Mouse (Mus musculus) lung, embryonic 15.5 days (tissue): ENCODE data around the gene Chrnb4. TPM values are rescaled to one million over a fixed set of nuclear protein-coding genes. Genes with fewer than 3 reads are reported as not detected.
A peak's percentile ranks its signal among the peaks of the same experiment; 100 is the strongest.

Experiments used
- ATAC-seq: fragments of 200-750 bp; cut with Nextera tagmentation; 2 replicates; pipeline ENCODE4 v1.8.0; 2017; ENCODE audit warnings: moderate number of reproducible peaks, borderline replicate concordance; ENCODE audit not compliant: low FRiP score, low TSS enrichment; ENCODE audit errors: extremely low read depth
- H3K27ac ChIP-seq: fragments of 300-500 bp; sonication (generic); 2 replicates; pipeline ENCODE4 v1.5.1; 2015; ENCODE audit warnings: moderate library complexity, mild to moderate bottlenecking, inconsistent platforms
- H3K27me3 ChIP-seq: fragments of 300-500 bp; sonication (generic); 2 replicates; pipeline ENCODE4 v1.6.1; 2015; ENCODE audit warnings: inconsistent platforms
- H3K36me3 ChIP-seq: fragments of 300-500 bp; sonication (generic); 2 replicates; pipeline ENCODE4 v1.6.1; 2015; ENCODE audit warnings: inconsistent platforms
- H3K4me1 ChIP-seq: fragments of 300-500 bp; sonication (generic); 2 replicates; pipeline ENCODE4 v1.6.1; 2015; ENCODE audit warnings: inconsistent platforms
- H3K4me2 ChIP-seq: fragments of 300-500 bp; sonication (generic); 2 replicates; pipeline ENCODE4 v1.6.1; 2015; ENCODE audit warnings: inconsistent platforms, mild to moderate bottlenecking, moderate library complexity
- H3K4me3 ChIP-seq: fragments of 300-500 bp; sonication (generic); 2 replicates; pipeline ENCODE4 v1.5.1; 2015; ENCODE audit warnings: mild to moderate bottlenecking, inconsistent platforms
- H3K9ac ChIP-seq: fragments of 300-500 bp; sonication (generic); 2 replicates; pipeline ENCODE4 v1.6.1; 2015; ENCODE audit warnings: inconsistent platforms
- H3K9me3 ChIP-seq: fragments of 300-500 bp; sonication (generic); 2 replicates; pipeline ENCODE4 v1.6.1; 2016; ENCODE audit warnings: inconsistent platforms
- WGBS: fragments of 180-500 bp; shearing (Covaris S2); methylation state at CpG from one replicate; pipeline ENCODE4 v1.1.7; 2015; 5-methylcytosine and 5-hydroxymethylcytosine counted together
- polyA plus RNA-seq: library from polyadenylated mRNA; unstranded; fragments of >200 nt; fragmentation: Nextera tagmentation; extraction: Ambion mirVana; gene quantifications from 2 replicates; pipeline ENCODE4 v1.2.1, GENCODE M21; 2015

The Chrnb4 gene
- polyA plus RNA-seq, 1 experiment from 2014 or later = 0.31 TPM

DNA sequence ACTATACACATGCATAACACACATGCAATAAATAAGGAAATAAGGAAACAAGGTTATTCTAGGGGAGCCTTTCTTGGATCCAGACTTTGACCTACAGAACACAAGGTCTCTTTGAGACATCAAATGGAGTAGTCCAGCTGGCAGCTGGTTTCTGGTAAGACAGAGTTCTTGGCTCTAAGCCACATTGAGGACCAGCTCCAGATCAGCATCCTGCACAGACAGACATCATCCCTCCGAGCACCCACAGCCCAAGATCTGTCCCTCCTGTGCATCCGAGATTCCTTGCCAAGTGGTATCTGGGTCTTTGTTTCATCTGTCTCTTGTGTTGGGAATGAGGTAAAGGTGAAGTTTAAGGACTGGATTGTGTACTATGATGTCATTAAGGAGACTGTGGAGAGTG, 3.6 kb downstream of the Chrnb4 start:
- Histone ChIP-seq H3K27ac (no peak overlapping the region), H3K36me3 (no peaks in the 10 kb centered on the region)
- WGBS = 78% methylated on average over 2 of the region's 2 CpGs

DNA sequence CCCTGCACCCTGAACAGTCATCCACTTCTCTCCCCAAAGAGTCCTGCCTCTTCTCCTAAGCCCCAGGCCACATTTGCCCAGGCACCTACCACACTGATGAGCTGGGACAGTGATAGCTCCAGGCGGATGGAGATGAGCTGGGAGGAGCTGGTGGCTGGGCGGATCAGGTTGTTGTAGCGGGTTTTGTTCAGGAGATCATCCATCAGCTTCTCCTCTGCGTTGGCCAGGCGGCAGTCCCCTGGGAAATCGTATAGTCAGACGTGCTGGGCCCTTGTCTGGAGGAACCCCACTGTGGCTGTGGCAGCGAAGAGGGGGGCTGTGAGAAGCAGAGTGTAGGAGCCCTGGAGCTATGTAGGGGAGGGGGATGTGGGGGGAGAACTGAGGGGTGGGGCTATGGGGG, 4.9 kb downstream of the Chrnb4 start:
- no peak overlapping the region for H3K27ac ChIP-seq
- no peak for ATAC-seq
- H3K36me3 ChIP-seq = no peaks in the 10 kb centered on the region
- no peak overlapping the region for H3K4me2 ChIP-seq
- no peak overlapping the region for H3K9ac ChIP-seq
- no peak overlapping the region for H3K4me3 ChIP-seq
- WGBS = 13% methylated on average over 8 of the region's 8 CpGs
- no peaks in the 10 kb centered on the region for H3K4me1 ChIP-seq
- no peaks in the 10 kb centered on the region for H3K27me3 ChIP-seq
- no peaks in the 10 kb centered on the region for H3K9me3 ChIP-seq

More for the DNA sequence above, 3.6 kb downstream of the Chrnb4 start:
- ATAC-seq = no peak
- Histone ChIP-seq H3K27me3 (no peaks in the 10 kb centered on the region), H3K4me3 (no peak overlapping the region), H3K9me3 (no peaks in the 10 kb centered on the region), H3K4me2 (no peak overlapping the region), H3K9ac (no peak overlapping the region), H3K4me1 (no peaks in the 10 kb centered on the region)

DNA sequence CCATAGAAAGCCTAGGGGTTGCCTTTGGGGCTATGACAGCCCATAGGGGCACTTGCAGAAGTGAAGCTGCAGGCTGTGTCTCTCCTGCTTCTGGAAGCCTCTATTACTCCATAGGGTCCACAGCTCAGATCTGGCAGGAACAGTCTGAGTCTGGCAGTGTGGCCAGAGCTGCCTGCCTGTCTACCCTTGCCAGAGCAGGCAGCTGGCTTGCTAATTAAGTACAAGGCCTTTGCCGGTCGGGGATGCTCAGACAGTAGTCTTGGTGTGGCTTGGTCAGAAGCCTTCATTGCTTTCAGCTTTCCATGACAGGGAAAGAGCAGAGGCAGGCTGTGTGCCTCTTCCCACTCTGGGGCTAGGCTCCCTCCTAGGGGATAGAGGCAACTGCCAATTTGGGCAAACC, 7.2 kb downstream of the Chrnb4 start:
- Histone ChIP-seq H3K36me3 (no peaks in the 10 kb centered on the region), H3K4me2 (no peak overlapping the region), H3K9ac (no peak overlapping the region), H3K4me3 (no peak overlapping the region), H3K27ac (no peak overlapping the region), H3K4me1 (no peaks in the 10 kb centered on the region), H3K9me3 (no peaks in the 10 kb centered on the region), H3K27me3 (no peaks in the 10 kb centered on the region)
- ATAC-seq = no peak
- 74% methylated on average over 2 of the region's 2 CpGs for WGBS

DNA sequence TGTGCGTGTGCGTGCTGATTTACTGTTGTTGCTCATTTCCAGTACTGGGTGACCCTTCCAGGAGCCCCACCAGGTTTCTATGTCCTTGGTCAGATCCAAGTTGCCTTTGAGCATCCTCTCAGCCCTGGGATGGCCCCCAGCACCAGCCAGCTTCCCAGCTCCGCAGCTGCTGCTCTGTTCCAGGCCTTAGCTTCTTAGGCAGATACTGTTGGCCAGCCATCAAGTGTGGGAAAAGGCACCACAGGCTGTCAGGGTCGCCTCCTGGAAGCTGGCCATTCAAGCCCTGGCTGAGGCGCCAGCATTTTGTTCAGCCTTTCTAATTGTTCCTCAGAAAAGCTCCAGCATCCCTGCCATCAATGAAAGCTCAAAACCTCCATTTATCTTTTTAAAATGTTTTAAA, 8.6 kb downstream of the Chrnb4 start:
- no peaks in the 10 kb centered on the region for H3K9me3 ChIP-seq
- H3K36me3 ChIP-seq = no peaks in the 10 kb centered on the region
- no peaks in the 10 kb centered on the region for H3K4me1 ChIP-seq
- ATAC-seq = no peak
- no peak overlapping the region for H3K4me2 ChIP-seq
- H3K27me3 ChIP-seq = no peaks in the 10 kb centered on the region
- 32% methylated on average over 3 of the region's 5 CpGs for WGBS
- H3K4me3 ChIP-seq = no peak overlapping the region
- H3K27ac ChIP-seq = no peak overlapping the region
- H3K9ac ChIP-seq = no peak overlapping the region

DNA sequence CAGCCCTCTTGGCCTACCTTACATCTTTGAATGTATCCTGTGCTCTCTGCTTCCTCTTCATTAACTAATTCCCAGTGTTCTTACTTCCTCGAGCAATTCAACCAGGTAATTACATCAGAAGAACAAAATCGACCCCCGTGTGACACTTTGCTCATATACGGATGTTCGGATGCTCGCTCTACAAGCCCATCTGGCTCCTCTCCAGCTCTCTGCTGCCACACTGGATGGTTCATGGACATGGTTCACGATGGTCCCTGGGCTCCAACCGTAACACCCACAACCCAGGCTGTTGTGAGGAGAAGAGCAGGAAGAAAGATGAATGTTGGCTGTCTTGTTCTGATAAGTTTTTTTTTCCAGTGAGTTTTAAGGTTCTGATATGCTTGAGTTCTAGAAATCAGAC, 9.6 kb downstream of the Chrnb4 start:
- H3K4me2 ChIP-seq = no peak overlapping the region

DNA sequence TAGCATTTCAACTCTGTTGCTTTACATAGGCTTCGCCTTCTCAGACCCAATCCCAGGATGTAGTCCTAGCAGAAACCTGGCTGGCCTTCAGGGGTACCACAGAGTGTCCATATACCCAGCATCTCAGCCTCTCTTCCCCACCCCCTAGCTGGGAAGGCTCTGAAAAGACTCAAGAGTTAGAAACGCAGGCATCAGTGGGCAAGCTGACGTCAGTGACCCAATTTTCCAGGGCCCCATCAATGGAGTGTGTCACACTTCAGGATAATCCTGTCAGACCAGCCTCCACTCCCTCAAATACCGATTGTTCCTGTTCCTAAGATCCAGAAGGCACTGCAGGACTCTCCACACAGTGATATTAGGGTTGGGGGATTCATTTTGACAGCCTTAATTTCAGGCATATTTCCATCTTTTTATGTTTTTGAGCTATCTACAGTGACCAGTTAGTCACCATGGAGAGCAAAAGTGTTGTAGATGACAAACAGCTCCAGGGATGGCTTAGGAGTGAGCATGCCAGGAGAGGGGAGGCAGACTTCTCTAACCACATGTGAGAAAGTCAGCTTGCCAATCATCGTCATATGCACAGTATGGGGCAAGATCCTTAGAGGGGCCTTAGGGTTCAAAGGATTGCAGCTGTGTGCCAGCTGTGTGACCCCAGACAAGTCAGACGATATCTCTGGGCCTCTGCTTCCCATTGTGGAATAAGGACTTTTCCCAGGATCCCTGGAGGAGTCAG, 17.0 kb downstream of the Chrnb4 start:
- no peak overlapping the region for H3K4me3 ChIP-seq
- H3K36me3 ChIP-seq = no peaks in the 10 kb centered on the region
- 43% methylated on average over 6 of the region's 6 CpGs for WGBS
- peaks cover 13% of the 10 kb centered on the region for H3K27me3 ChIP-seq
- no peak overlapping the region for H3K27ac ChIP-seq
- H3K9me3 ChIP-seq = no peaks in the 10 kb centered on the region
- H3K4me1 ChIP-seq = peaks cover under 1% of the 10 kb centered on the region; the same call in 1 of the 2 replicates
- H3K9ac ChIP-seq = no peak overlapping the region
- H3K4me2 ChIP-seq = no peak overlapping the region
- no peak for ATAC-seq

More for the DNA sequence above, 9.6 kb downstream of the Chrnb4 start:
- Histone ChIP-seq H3K27ac (no peak overlapping the region), H3K4me1 (no peaks in the 10 kb centered on the region), H3K4me3 (no peak overlapping the region), H3K36me3 (no peaks in the 10 kb centered on the region), H3K27me3 (no peaks in the 10 kb centered on the region), H3K9me3 (no peaks in the 10 kb centered on the region), H3K9ac (no peak overlapping the region)
- ATAC-seq = no peak
- 69% methylated on average over 8 of the region's 8 CpGs for WGBS

DNA sequence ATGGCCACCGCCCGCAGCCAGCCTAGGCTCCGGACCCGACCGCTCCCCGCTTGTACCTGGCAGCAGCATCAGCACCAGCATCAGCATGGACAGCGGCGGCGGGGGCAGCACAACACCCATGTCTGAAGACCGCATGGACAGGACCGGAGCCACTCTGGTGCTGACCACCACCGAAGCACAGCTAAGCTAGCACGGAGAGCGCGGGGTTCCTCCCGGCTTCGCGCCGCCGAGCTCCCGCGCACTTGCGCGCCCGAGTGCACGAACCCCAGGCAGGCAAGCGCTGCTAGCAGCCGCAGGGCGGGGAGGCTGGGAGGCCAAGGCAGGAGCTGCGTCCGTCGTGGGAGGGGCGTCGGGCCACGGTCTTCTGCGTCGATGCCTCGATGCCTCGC, 22.3 kb downstream of the Chrnb4 start, which contains the start of gene Chrna3:
Gene Chrna3 (minus strand): TSS at position 288 of the 389 bp plus-strand sequence.
- peak within 1 kb of the TSS; percentile 52 for H3K4me2 ChIP-seq
- H3K36me3 ChIP-seq = no peaks in the 10 kb centered on the region
- ATAC-seq = peak; percentile 52; the same call in 1 of the 2 replicates
- peak within 1 kb of the TSS; percentile 17 for H3K4me3 ChIP-seq
- no peak within 1 kb of the TSS for H3K27ac ChIP-seq
- H3K9me3 ChIP-seq = no peaks in the 10 kb centered on the region
- peaks cover 39% of the 10 kb centered on the region for H3K27me3 ChIP-seq
- under 1% methylated on average over 39 of the region's 39 CpGs for WGBS
- H3K4me1 ChIP-seq = peaks cover 9% of the 10 kb centered on the region
- H3K9ac ChIP-seq = no peak within 1 kb of the TSS

DNA sequence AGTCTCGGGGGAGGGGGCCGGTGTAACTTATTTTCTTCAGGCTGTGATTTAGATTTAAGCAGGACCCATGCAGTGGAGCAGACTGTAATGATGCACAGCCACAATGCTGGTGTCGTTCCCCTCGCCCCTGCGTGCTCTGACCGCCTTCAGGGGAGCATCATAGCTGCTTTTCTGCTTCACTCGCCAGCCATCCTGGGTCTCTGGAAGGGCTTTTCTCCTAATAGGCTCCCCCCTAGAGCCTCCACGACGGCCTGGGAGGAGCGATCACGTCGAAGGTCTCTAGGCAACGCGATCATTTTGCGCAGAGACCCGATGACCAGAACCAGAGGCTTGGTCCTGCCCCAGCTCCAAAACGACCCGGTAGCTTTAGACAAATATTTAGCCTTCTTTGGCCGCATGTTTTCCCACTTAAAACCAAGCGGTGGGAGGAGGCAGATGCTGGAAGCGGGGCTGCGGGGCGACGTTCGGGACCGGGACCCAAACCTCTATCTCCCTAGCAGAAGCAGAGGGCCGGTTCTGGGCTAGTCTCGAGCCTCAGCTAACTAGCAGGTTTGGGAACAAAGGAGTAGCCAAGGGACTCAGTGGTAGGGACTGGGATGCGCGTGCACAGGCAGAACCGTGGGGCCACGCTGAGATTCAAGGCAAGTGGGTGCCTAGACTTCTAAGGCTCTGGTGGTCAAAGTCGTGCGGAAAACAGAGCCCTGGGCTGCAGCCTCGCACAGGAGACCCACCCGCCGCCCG, 22.9 kb downstream of the Chrnb4 start:
- peaks cover 39% of the 10 kb centered on the region for H3K27me3 ChIP-seq
- no peak for ATAC-seq
- H3K4me2 ChIP-seq = peak overlapping the region; percentile 52
- 10% methylated on average over 38 of the region's 38 CpGs for WGBS
- no peaks in the 10 kb centered on the region for H3K36me3 ChIP-seq
- H3K9me3 ChIP-seq = no peaks in the 10 kb centered on the region
- H3K4me1 ChIP-seq = peaks cover 9% of the 10 kb centered on the region
- peak overlapping the region; percentile 17 for H3K4me3 ChIP-seq
- no peak overlapping the region for H3K9ac ChIP-seq
- H3K27ac ChIP-seq = no peak overlapping the region

DNA sequence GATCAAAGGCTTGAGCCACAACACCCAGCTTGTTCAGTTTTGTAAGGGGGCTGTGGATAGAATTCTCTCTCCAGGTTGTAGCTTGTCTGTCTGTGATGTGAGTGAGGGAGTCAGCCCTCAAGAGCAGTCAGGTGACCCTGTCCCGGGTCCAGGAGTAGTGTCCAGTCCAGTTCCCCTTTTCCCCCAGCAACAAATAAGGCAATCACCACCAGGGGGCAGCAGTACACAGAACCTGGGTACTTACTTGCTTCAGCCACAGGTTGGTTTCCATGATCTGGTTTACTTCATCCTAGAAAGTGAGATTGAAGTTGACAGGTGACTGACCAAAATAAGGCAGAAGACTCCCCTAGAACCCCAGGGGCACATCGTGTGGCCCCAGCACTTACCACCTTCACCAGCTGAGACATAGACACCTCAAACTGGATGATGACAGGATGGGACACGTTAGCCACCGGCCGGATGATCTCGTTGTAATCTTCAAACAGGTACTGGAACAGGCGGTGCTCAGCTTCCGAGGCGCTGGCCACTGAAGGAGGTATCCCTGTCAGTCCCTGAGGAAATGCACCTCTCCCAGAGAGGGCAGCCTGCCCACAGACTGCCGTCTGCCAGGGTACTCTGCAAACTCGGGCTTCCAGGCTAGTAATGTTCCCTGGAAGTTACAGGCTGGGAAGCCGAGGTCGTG, 24.5 kb downstream of the Chrnb4 start:
- Histone ChIP-seq H3K9me3 (no peaks in the 10 kb centered on the region), H3K36me3 (no peaks in the 10 kb centered on the region), H3K27ac (no peak overlapping the region), H3K9ac (no peak overlapping the region), H3K4me2 (no peak overlapping the region), H3K4me1 (peaks cover 9% of the 10 kb centered on the region), H3K27me3 (peaks cover 39% of the 10 kb centered on the region), H3K4me3 (no peak overlapping the region)
- 36% methylated on average over 13 of the region's 13 CpGs for WGBS
- no peak for ATAC-seq

DNA sequence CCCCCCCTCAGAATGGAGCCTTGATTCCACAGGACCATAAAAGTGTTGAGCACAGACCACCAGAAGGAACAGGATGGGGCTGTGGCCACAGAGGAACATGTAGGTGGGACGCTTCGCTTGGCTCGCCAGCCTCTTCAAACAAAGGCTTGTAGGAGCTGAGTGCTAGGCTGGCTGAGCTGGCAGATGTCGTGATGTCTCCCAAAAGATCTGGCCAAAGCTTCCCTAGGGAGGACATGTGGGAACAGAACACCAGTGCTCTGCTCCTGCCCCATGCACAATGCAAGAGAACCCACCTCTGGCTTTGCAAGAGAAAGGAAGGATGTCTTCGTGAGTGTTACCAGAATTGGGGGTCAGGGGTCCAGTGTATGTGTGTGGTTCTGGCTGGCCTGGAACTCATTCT, 25.3 kb downstream of the Chrnb4 start:
- ATAC-seq = no peak
- H3K27ac ChIP-seq = no peak overlapping the region
- H3K4me2 ChIP-seq = no peak overlapping the region
- H3K4me3 ChIP-seq = no peak overlapping the region
- 76% methylated on average over 5 of the region's 5 CpGs for WGBS
- no peaks in the 10 kb centered on the region for H3K9me3 ChIP-seq
- peaks cover 39% of the 10 kb centered on the region for H3K27me3 ChIP-seq
- peaks cover 9% of the 10 kb centered on the region for H3K4me1 ChIP-seq
- H3K9ac ChIP-seq = no peak overlapping the region
- no peaks in the 10 kb centered on the region for H3K36me3 ChIP-seq

DNA sequence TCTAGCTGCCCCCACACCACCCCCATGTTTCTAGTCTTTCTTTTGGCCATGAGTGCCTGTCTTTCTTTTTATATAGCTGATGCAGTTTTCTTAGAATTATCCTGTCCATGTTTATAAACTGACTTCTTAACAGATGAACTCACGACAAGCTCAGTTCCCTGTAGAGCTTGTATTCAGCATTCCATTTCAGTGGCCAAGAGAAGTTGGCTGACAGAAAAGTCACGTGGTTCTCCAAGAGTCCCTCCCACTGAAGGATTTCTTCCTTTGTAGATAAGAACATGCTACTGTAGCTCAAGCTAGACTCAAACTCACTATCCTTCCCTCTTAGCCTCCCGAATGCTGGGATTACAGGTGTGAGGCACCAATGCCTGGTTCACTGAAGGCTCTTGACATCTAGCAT, 31.7 kb downstream of the Chrnb4 start:
- WGBS = 54% methylated on average over 3 of the region's 3 CpGs
- H3K9ac ChIP-seq = no peak overlapping the region
- H3K4me3 ChIP-seq = no peak overlapping the region
- H3K9me3 ChIP-seq = no peaks in the 10 kb centered on the region
- ATAC-seq = no peak
- no peaks in the 10 kb centered on the region for H3K4me1 ChIP-seq
- no peaks in the 10 kb centered on the region for H3K36me3 ChIP-seq
- H3K27me3 ChIP-seq = no peaks in the 10 kb centered on the region
- H3K4me2 ChIP-seq = no peak overlapping the region
- H3K27ac ChIP-seq = no peak overlapping the region
